Mouse (Mus musculus): Measurements from ENCODE around the gene Ldb2.

The Ldb2 gene

GRCm38 (mm10) chr5:44553765-44554352, 245.6 kb downstream of the Ldb2 start:
- no peak for ATAC-seq (ENCODE audit: insufficient number of reproducible peaks, low FRiP score, low TSS enrichment)

GRCm38 (mm10) chr5:44553155-44553554, 246.3 kb downstream of the Ldb2 start:
- no peak for ATAC-seq (ENCODE audit: insufficient number of reproducible peaks, low FRiP score, low TSS enrichment)

GRCm38 (mm10) chr5:44552121-44552520, 247.4 kb downstream of the Ldb2 start:
- no peak for ATAC-seq (ENCODE audit: insufficient number of reproducible peaks, low FRiP score, low TSS enrichment)

DNA sequence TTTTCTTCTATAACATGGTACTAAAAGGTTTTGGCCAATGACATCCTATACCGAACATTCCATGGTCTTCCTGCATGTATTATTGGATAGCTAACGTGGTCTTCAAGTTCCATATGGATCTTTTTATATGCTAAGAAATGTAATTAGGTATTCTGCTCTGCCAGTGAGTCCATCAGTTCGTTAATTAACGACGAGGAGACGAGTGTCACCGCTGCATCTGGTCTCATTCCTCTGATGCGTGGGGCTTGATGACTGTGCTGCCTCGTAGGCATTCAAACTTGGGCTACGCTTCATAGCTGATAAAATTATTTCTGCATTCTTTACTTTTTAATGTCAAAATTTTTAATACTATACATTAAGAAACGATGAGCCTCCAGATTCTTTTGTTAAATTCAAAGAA, 251.0 kb downstream of the Ldb2 start:
- ATAC-seq (ENCODE audit: insufficient number of reproducible peaks, low FRiP score, low TSS enrichment): no peak

- no peak; the same call in 1 of the 2 replicates for ATAC-seq (ENCODE audit: insufficient number of reproducible peaks, low FRiP score, low TSS enrichment)
Observed at GRCm38 (mm10) chr5:44543472-44544132, 255.9 kb downstream of the Ldb2 start.

GRCm38 (mm10) chr5:44541748-44542147, 257.7 kb downstream of the Ldb2 start:
- ATAC-seq (ENCODE audit: insufficient number of reproducible peaks, low FRiP score, low TSS enrichment): no peak

DNA sequence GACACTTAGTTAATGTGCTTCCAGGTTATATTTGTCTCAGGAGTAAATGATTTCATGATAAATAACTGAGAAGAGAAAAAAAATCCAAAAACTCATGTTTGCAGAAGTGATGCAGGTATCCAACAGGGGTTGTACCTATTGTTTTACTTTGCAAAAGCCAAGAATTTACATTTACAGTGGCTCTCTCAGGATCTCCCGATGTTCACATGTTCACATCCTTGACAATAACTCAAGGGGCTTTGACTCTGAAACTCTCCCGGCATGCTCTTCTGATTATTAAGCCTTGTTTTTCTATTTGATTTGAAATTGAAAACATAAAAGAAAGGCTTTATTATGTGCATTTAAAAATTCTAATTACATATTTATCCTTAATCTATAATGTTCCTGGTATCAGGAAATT, 260.8 kb downstream of the Ldb2 start:
- no peak for ATAC-seq (ENCODE audit: insufficient number of reproducible peaks, low FRiP score, low TSS enrichment)

GRCm38 (mm10) chr5:44538000-44538395, 261.5 kb downstream of the Ldb2 start:
- no peak for ATAC-seq (ENCODE audit: insufficient number of reproducible peaks, low FRiP score, low TSS enrichment)

DNA sequence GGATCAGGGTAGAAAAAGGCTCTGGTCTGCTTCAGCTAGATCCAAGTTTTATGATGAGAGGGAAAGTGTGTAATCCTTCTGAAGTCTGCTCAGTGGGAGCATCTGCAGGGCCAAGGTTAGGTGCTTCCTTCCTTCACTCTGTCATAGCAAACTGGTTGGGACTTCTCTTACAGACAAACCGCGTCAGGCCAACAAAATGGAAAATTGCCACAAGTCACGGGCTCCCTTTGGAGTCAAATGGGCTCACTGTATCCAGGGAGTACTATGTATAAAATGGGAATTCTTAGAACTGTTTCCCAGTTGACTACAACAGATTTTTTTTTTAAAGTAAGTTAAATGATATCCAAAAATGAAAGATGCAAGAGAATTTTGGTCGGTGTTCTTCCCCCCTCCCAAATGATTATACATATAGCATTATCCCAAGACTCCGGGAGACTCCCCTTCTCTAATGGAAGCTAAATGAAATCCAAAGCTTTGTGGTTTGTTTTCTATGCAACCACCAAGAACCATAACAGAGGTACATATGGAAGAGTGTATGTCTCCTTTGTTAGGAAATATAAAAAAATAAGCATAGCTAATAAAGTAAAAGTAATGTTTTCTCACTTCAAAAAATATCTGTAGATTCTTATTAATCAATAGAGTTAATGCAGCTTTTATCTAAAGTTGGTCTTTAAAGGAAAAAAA, 262.0 kb downstream of the Ldb2 start:
- ATAC-seq (ENCODE audit: insufficient number of reproducible peaks, low FRiP score, low TSS enrichment): no peak

DNA sequence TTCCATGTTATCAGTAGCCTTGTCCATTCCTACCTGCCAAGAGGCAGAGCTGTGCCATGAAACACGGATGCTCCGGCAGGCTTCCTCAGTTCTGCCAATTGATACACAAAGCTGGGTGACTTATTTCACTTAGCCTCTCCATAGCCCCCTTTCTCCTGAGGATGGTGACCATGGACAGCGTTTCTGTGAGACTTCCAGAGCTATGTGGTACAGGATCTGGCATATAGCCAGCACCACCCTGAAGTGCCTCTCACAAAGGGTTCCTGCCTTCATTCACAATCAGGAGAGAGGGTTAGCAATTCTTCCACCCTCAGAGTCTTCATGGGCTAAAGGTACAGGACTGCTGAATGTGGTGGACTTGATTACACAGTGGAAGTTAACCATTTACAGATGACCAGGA, 270.0 kb downstream of the Ldb2 start:
- no peak for ATAC-seq (ENCODE audit: insufficient number of reproducible peaks, low FRiP score, low TSS enrichment)

DNA sequence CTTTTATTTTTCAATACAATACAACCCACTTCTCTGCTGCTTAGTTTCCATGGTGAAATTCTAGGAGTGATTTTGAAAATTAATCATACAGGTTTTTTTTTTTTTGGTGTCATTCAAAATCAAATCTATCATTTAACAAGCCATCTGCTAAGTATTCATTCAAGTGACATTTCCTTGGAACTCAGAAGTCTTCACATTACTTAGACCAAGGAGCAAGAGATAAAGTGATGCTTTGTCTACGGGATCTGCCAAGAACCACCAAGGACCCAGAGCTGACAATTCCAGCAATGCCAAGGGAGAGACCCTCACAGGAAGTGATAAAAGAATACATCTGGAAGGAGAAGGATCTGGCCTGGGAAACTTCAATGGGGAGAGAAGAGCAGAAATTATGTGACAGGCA, 270.5 kb downstream of the Ldb2 start:
- ATAC-seq (ENCODE audit: insufficient number of reproducible peaks, low FRiP score, low TSS enrichment): no peak

DNA sequence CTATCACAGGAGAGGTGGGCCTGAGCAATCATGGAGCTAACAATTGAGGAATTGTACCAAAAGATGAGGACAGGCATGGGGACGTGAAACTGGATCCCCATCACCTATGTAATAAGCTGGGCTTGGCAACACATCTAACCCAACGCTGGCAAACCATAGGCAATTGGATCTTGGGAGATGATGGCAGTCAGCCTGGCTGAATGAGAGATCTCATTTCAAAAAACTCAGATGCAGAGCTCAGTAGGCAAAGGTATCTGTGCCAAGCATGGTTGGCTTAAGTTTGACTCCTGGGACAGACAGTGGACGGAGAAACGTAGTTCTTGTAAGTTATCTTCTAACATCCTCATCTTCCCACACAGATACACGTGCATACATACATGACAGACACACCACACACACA, 294.3 kb downstream of the Ldb2 start:
- ATAC-seq (ENCODE audit: insufficient number of reproducible peaks, low FRiP score, low TSS enrichment): no peak

DNA sequence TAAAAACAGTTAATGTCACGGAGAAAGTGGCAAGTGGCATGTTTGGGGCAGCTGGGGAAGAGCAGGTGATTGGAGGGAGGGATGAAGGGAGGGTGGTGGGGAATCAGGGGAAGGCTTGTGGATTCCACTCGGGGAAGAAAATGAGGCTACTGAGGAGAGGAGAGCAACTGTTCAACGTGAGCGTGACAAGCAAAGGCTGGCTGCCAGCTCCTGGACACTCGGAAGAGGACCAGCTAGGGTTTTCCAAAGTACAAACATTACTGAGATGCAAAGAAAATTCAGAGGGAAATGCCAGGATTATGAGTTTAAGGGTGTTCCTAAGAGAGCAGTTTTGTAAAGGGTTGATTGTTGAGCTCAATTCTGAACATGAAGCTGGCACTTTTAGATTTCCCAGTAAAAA, 294.7 kb downstream of the Ldb2 start:
- ATAC-seq (ENCODE audit: insufficient number of reproducible peaks, low FRiP score, low TSS enrichment): no peak

DNA sequence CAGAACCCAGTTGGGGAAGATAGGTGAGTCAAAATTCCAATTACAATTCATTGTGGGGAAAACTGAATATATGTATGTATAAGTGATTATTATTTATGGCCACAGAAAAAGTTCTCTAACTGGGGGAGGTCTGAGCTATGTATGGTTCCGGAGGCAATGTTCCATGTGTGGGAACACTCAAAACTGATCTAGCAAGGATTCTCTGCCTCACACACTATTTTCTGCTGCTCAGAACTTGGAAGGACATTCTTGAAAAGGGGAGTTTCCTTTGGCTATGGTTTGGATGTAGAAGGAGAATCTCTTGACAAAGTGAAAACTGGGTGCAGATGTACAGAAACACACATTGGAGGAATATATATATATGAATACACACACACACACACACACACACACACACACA, 301.3 kb downstream of the Ldb2 start:
- no peak for ATAC-seq (ENCODE audit: insufficient number of reproducible peaks, low FRiP score, low TSS enrichment)

GRCm38 (mm10) chr5:44496854-44497253, 302.6 kb downstream of the Ldb2 start:
- ATAC-seq (ENCODE audit: insufficient number of reproducible peaks, low FRiP score, low TSS enrichment): no peak

DNA sequence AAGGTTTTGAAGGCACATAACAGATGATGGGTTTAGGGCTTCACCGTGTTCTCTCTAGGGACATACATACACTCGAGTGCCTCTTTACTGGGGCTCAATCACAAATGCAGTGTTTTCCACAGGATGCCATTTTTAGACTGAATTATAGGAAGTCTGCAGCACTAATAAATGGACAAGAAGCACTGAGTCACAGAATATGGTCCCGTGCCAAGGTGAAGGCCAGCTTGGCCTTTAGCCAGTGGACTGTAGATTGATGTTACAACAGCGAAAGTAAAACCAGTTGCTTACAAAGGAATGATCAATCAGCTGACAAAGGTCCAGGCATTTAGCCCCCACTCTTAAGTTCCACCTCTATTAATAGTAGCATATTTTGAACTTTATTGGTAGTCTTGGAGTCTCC, 304.4 kb downstream of the Ldb2 start:
- no peak for ATAC-seq (ENCODE audit: insufficient number of reproducible peaks, low FRiP score, low TSS enrichment)

DNA sequence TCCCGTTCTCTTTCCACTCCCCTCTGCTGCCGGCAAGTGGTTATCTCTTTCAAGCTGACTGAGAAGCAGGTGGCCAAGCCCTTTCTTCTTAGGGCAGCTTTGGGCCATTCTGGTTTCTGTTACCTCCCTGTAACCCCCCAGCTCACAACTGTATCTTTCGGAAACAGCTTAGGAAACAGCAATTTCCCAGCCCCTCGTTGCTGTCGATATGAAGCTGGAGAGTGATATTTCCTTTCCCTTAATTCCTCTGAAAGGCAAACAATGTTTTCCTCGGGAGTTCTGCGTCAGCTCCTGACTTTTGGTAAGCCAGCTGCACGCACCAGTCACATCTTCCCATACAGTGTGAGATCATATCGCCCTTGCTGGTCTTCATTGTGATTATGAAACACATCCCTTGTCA, 305.3 kb downstream of the Ldb2 start:
- no peak for ATAC-seq (ENCODE audit: insufficient number of reproducible peaks, low FRiP score, low TSS enrichment)

DNA sequence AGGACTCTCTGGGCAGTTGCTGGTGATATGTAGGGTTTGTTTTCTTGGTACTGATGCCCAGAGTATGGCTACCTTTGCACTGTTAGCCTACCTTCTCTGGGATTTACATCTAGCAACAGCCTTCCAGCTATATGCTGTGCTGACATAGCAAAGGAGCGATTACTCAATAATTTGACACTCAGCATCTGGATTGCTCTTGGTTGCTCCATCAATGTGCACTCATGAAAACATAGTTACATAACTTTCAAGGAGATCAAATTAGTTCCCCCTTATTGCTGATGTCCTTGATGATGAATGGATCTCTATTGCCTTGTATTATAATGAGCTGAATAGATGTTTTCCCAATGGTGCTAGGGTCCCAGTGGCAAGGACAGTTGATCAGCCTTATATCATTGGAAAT, 308.0 kb downstream of the Ldb2 start:
- ATAC-seq (ENCODE audit: insufficient number of reproducible peaks, low FRiP score, low TSS enrichment): no peak

DNA sequence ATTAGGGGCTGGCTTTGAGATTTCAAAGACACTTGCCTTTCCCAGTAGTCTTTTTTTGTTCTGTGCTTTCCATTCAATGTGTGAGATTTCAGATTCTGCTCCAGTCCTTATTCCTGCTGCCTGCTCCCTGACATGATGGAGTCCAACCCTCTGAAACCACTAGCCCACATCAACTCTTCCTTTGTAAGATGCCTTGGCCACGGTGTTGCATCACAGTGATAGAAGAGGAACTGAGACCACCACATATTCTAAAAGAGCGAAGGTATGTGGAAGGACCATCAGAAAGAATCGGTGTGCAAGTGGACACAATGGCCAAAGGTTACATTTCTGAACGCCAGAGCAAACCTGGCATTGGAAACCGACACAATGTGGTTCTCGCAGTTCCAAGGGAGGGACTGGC, 309.0 kb downstream of the Ldb2 start:
- ATAC-seq (ENCODE audit: insufficient number of reproducible peaks, low FRiP score, low TSS enrichment): no peak

DNA sequence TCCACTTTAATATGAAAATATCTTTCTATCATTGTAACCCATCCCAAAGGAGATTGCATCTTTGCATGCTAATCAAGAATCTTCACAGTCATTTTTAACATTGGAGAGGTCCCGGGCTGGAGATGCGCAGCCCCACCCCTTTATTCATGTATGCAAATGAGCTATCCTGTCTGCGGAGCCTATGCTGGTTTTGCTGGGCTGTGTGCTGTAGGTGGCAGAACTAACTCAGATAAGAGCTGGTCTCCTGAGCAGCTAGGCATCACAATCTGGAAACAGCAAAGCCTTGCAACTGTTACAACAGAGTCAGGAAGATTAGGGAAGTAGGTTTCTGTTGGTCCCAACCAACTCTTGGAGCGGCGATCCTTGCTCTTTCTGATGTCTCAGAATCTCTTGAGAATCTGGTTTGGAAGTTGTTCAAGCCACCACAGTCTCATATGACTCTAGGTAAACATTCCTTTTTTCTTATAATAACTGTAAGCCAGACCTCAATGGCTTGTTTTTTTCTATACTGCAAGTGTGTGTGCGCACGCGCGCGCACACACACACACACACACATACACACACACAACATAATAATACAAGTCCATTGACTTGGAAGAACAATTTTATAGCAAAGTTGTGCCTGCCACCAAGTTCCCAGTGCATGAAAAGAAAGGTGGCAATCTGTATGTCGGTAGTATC, 315.9 kb downstream of the Ldb2 start:
- ATAC-seq (ENCODE audit: insufficient number of reproducible peaks, low FRiP score, low TSS enrichment): no peak

- no peak for ATAC-seq (ENCODE audit: insufficient number of reproducible peaks, low FRiP score, low TSS enrichment)
Observed at GRCm38 (mm10) chr5:44481406-44481805, 318.1 kb downstream of the Ldb2 start.

All from cerebellum, adult (tissue).